Mouse (Mus musculus) forebrain, postnatal 0 days (tissue): Measurements from ENCODE around the gene Agrn. TPM values are rescaled to one million over a fixed set of nuclear protein-coding genes. Genes with fewer than 3 reads are reported as not detected.
"Not testable (repeated sequence)": the region's sequence is repeated elsewhere in the genome, so short reads cannot be mapped to it uniquely, and the experiment has no call there.

Experiments
- ATAC-seq: fragments of 200-750 bp; cut with Nextera tagmentation; 2 replicates; pipeline ENCODE4 v1.8.0; 2017; ENCODE audit warnings: mild to moderate bottlenecking, moderate library complexity
- DNase-seq: peaks from one replicate; pipeline ENCODE4 v3.0.0-alpha.2; 2015
- H3K27ac ChIP-seq: fragments of 300-500 bp; sonication (generic); 2 replicates; pipeline ENCODE4 v1.5.1; 2014; ENCODE audit warnings: low read depth, mild to moderate bottlenecking, antibody characterized with exemption, low read length, moderate library complexity, mixed read lengths
- H3K27me3 ChIP-seq: fragments of 300-500 bp; sonication (generic); 2 replicates; pipeline ENCODE4 v1.6.1; 2014; ENCODE audit warnings: mild to moderate bottlenecking, low read length, mixed read lengths; ENCODE audit not compliant: insufficient read depth
- H3K36me3 ChIP-seq: fragments of 300-500 bp; sonication (generic); 2 replicates; pipeline ENCODE4 v1.6.1; 2014; ENCODE audit warnings: mild to moderate bottlenecking, moderate library complexity; ENCODE audit not compliant: insufficient read depth
- H3K4me1 ChIP-seq: fragments of 300-500 bp; sonication (generic); 2 replicates; pipeline ENCODE4 v1.6.1; 2014; ENCODE audit warnings: antibody characterized with exemption; ENCODE audit not compliant: insufficient read depth
- H3K4me2 ChIP-seq: fragments of 300-500 bp; sonication (generic); 2 replicates; pipeline ENCODE4 v1.6.1; 2014; ENCODE audit warnings: low read depth, mild to moderate bottlenecking, moderate library complexity
- H3K4me3 ChIP-seq: fragments of 300-500 bp; sonication (generic); 2 replicates; pipeline ENCODE4 v1.5.1; 2014; ENCODE audit warnings: low read depth, low read length, mixed read lengths
- H3K9ac ChIP-seq: fragments of 300-500 bp; sonication (generic); 2 replicates; pipeline ENCODE4 v1.6.1; 2014; ENCODE audit warnings: mild to moderate bottlenecking
- H3K9me3 ChIP-seq: fragments of 300-500 bp; sonication (generic); 2 replicates; pipeline ENCODE4 v1.6.1; 2016; ENCODE audit warnings: low read length
- CTCF ChIP-seq: sonication (generic); IDR thresholded peaks from 2 replicates; pipeline ENCODE4 v1.5.1; 2016; ENCODE audit warnings: antibody characterized with exemption, control low read depth, low read depth
- WGBS: fragments of 180-500 bp; shearing (Covaris S2); extraction: QIAGEN DNeasy Blood & Tissue Kit; methylation state at CpG from one replicate; pipeline ENCODE4 v1.1.7; 2014; 5-methylcytosine and 5-hydroxymethylcytosine counted together
- polyA plus RNA-seq: library from polyadenylated mRNA; unstranded; fragments of >200 nt; fragmentation: Nextera tagmentation; extraction: Ambion mirVana; gene quantifications from 2 replicates; pipeline ENCODE4 v1.2.1, GENCODE M21; 2015
- total RNA-seq: library from RNA; depleted of rRNA; stranded (reverse); fragments of >200 nt; gene quantifications from 2 replicates; pipeline ENCODE4 v1.2.3, GENCODE M21; 2014

The Agrn gene
- total and polyA plus RNA-seq, 2 experiments from 2014 or later = 61.3 to 261 TPM

- Histone ChIP-seq H3K27ac (no peak overlapping the region), H3K4me3 (no peak overlapping the region), H3K9ac (no peak overlapping the region), H3K36me3 (no peaks in the 10 kb centered on the region), H3K4me1 (no peaks in the 10 kb centered on the region), H3K27me3 (no peaks in the 10 kb centered on the region), H3K9me3 (no peaks in the 10 kb centered on the region), H3K4me2 (no peak overlapping the region)
- no peak for TF ChIP-seq CTCF
- WGBS = 97% methylated on average over 3 of the region's 3 CpGs
- ATAC-seq = no peak
- DNase-seq = no peak
Measured at GRCm38 (mm10) chr4:156154771-156155170, 42.5 kb downstream of the Agrn start.

GRCm38 (mm10) chr4:156150887-156151286 lies 46.4 kb downstream of the Agrn start:
- H3K36me3 ChIP-seq, DNase-seq, H3K4me3 ChIP-seq, H3K4me1 ChIP-seq, H3K27me3 ChIP-seq, H3K9ac ChIP-seq, H3K4me2 ChIP-seq, H3K9me3 ChIP-seq, ATAC-seq, H3K27ac ChIP-seq: not testable (repeated sequence)
- WGBS = 89% methylated on average over 10 of the region's 10 CpGs

GRCm38 (mm10) chr4:156136285-156137100 lies 60.8 kb downstream of the Agrn start:
- Histone ChIP-seq H3K9ac (no peak overlapping the region), H3K27me3 (no peaks in the 10 kb centered on the region), H3K4me2 (no peak overlapping the region), H3K9me3 (no peaks in the 10 kb centered on the region), H3K4me3 (no peak overlapping the region), H3K27ac (no peak overlapping the region), H3K4me1 (no peaks in the 10 kb centered on the region), H3K36me3 (no peaks in the 10 kb centered on the region)
- no peak for DNase-seq
- 92% methylated on average over 30 of the region's 30 CpGs for WGBS
- ATAC-seq = no peak
- no peak for TF ChIP-seq CTCF

GRCm38 (mm10) chr4:156135801-156136200 lies 61.5 kb downstream of the Agrn start:
- no peak overlapping the region for H3K9ac ChIP-seq
- no peaks in the 10 kb centered on the region for H3K9me3 ChIP-seq
- H3K4me3 ChIP-seq = no peak overlapping the region
- no peaks in the 10 kb centered on the region for H3K4me1 ChIP-seq
- WGBS = 95% methylated on average over 14 of the region's 14 CpGs
- no peak for TF ChIP-seq CTCF
- H3K27ac ChIP-seq = no peak overlapping the region
- H3K27me3 ChIP-seq = no peaks in the 10 kb centered on the region
- no peak overlapping the region for H3K4me2 ChIP-seq
- no peak for ATAC-seq
- H3K36me3 ChIP-seq = no peaks in the 10 kb centered on the region
- no peak for DNase-seq

- Histone ChIP-seq H3K4me2 (no peak overlapping the region), H3K36me3 (no peaks in the 10 kb centered on the region), H3K4me3 (no peak overlapping the region), H3K27ac (no peak overlapping the region), H3K27me3 (no peaks in the 10 kb centered on the region), H3K4me1 (no peaks in the 10 kb centered on the region), H3K9ac (no peak overlapping the region), H3K9me3 (no peaks in the 10 kb centered on the region)
- no peak for TF ChIP-seq CTCF
- no peak for DNase-seq
- no peak for ATAC-seq
- 95% methylated on average over 13 of the region's 13 CpGs for WGBS
Measured at GRCm38 (mm10) chr4:156135112-156135511, 62.2 kb downstream of the Agrn start.

- no peak for TF ChIP-seq CTCF
- WGBS = 85% methylated on average over 12 of the region's 12 CpGs
- no peak overlapping the region for H3K4me2 ChIP-seq
- H3K9ac ChIP-seq = no peak overlapping the region
- H3K27ac ChIP-seq = no peak overlapping the region
- no peaks in the 10 kb centered on the region for H3K27me3 ChIP-seq
- DNase-seq (no peak), ATAC-seq (no peak)
- H3K9me3 ChIP-seq = no peaks in the 10 kb centered on the region
- H3K36me3 ChIP-seq = no peaks in the 10 kb centered on the region
- H3K4me3 ChIP-seq = no peak overlapping the region
- no peaks in the 10 kb centered on the region for H3K4me1 ChIP-seq
Measured at GRCm38 (mm10) chr4:156133943-156134605, 63.2 kb downstream of the Agrn start.

- no peak overlapping the region for H3K4me2 ChIP-seq
- 53% methylated on average over 5 of the region's 5 CpGs for WGBS
- no peaks in the 10 kb centered on the region for H3K9me3 ChIP-seq
- no peaks in the 10 kb centered on the region for H3K27me3 ChIP-seq
- ATAC-seq = no peak
- TF ChIP-seq CTCF = no peak
- no peak overlapping the region for H3K4me3 ChIP-seq
- DNase-seq = no peak
- H3K9ac ChIP-seq = no peak overlapping the region
- no peaks in the 10 kb centered on the region for H3K4me1 ChIP-seq
- no peak overlapping the region for H3K27ac ChIP-seq
- H3K36me3 ChIP-seq = no peaks in the 10 kb centered on the region
Measured at GRCm38 (mm10) chr4:156133334-156133733, 64.0 kb downstream of the Agrn start.
